Mouse (Mus musculus) forebrain, embryonic 14.5 days (tissue): Measurements from ENCODE around the gene Pcyox1. TPM values are rescaled to one million over a fixed set of nuclear protein-coding genes. Genes with fewer than 3 reads are reported as not detected.

Experiments
- ATAC-seq: fragments of 200-750 bp; cut with Nextera tagmentation; 2 replicates; pipeline ENCODE4 v1.8.0; 2017; ENCODE audit warnings: mild to moderate bottlenecking, moderate library complexity
- DNase-seq: peaks from one replicate; pipeline ENCODE4 v3.0.0-alpha.2; 2015; ENCODE audit warnings: low spot score
- H3K27ac ChIP-seq: fragments of 300-500 bp; sonication (generic); 2 replicates; pipeline ENCODE4 v1.5.1; 2014; ENCODE audit warnings: low read depth, mild to moderate bottlenecking, control low read depth, low read length, moderate library complexity
- H3K27me3 ChIP-seq: fragments of 300-500 bp; sonication (generic); replicated peaks from 2 replicates; pipeline ENCODE4 v1.6.1; 2014; ENCODE audit warnings: low read length, control low read depth, mixed read lengths; ENCODE audit not compliant: control insufficient read depth, insufficient read depth
- H3K36me3 ChIP-seq: fragments of 300-500 bp; sonication (generic); 2 replicates; pipeline ENCODE4 v1.6.1; 2014; ENCODE audit warnings: low read length, control low read depth; ENCODE audit not compliant: control insufficient read depth, insufficient read depth
- H3K4me1 ChIP-seq: fragments of 300-500 bp; sonication (generic); 2 replicates; pipeline ENCODE4 v1.6.1; 2014; ENCODE audit warnings: antibody characterized with exemption, low read length, control low read depth; ENCODE audit not compliant: control insufficient read depth, insufficient read depth
- H3K4me2 ChIP-seq: fragments of 300-500 bp; sonication (generic); 2 replicates; pipeline ENCODE4 v1.6.1; 2014; ENCODE audit warnings: mild to moderate bottlenecking, control low read depth, low read length
- H3K4me3 ChIP-seq: fragments of 300-500 bp; sonication (generic); 2 replicates; pipeline ENCODE4 v1.5.1; 2014; ENCODE audit warnings: low read depth, low read length, control low read depth
- H3K9ac ChIP-seq: fragments of 300-500 bp; sonication (generic); 2 replicates; pipeline ENCODE4 v1.6.1; 2014; ENCODE audit warnings: mild to moderate bottlenecking, low read length, control low read depth, moderate library complexity
- H3K9me3 ChIP-seq: fragments of 300-500 bp; sonication (generic); replicated peaks from 2 replicates; pipeline ENCODE4 v1.6.1; 2016; ENCODE audit warnings: low read length, control low read depth, mixed read lengths; ENCODE audit not compliant: control insufficient read depth
- WGBS: fragments of 180-500 bp; shearing (Covaris S2); extraction: QIAGEN DNeasy Blood & Tissue Kit; methylation state at CpG from one replicate; pipeline ENCODE4 v1.1.7; 2014; 5-methylcytosine and 5-hydroxymethylcytosine counted together
- polyA plus RNA-seq: library from polyadenylated mRNA; unstranded; fragments of >200 nt; fragmentation: Nextera tagmentation; extraction: Ambion mirVana; gene quantifications from 2 replicates; pipeline ENCODE4 v1.2.1, GENCODE M21; 2014

Gene Pcyox1
- polyA plus RNA-seq, 1 experiment from 2014 or later, result 81.3 TPM

DNA sequence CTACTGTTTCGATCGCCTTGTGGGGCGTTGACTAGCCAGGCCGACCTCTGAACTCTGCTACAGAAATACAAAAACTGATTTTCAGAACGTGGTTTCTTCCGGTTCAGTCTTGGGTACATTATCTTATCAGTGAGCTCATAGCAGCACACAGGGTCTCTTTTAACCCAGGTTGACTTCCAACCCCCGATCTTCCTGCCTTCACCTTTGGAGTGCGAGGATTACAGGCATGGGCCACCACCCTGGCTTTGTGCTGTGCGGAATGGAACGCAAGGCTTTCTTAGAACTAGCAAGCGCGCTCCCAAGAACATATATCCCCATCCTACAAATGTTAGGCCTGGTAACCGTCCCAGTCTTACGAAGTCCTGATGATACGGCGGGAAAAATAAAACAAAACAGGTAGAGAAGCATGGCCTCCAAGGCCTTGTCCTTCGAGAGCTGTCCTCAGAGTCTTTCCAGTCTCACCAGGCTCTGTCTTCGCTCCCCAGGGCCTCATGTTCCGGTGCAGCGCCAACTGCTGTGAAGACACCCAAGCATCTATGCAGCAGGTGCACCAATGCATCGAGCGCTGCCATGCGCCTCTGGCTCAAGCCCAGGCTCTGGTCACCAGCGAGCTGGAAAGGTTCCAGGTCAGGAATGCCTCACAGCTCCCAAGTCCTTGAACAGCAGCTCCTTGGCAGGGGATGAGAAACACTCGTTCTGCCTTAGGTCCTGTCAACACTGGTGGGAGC is 30.7 kb downstream of the Pcyox1 start:
- peaks cover 10% of the 10 kb centered on the region for H3K4me1 ChIP-seq
- peak overlapping the region; percentile 59 for H3K27ac ChIP-seq
- ATAC-seq, result no peak; the same call in 1 of the 2 replicates
- peak; percentile 38 for DNase-seq
- peak overlapping the region; percentile 96 for H3K4me2 ChIP-seq
- H3K4me3 ChIP-seq, result peak overlapping the region; percentile 72
- no peaks in the 10 kb centered on the region for H3K27me3 ChIP-seq
- H3K36me3 ChIP-seq, result peaks cover 12% of the 10 kb centered on the region; the same call in 1 of the 2 replicates
- no peaks in the 10 kb centered on the region for H3K9me3 ChIP-seq
- peak overlapping the region; percentile 86 for H3K9ac ChIP-seq
- 33% methylated on average over 25 of the region's 25 CpGs for WGBS

DNA sequence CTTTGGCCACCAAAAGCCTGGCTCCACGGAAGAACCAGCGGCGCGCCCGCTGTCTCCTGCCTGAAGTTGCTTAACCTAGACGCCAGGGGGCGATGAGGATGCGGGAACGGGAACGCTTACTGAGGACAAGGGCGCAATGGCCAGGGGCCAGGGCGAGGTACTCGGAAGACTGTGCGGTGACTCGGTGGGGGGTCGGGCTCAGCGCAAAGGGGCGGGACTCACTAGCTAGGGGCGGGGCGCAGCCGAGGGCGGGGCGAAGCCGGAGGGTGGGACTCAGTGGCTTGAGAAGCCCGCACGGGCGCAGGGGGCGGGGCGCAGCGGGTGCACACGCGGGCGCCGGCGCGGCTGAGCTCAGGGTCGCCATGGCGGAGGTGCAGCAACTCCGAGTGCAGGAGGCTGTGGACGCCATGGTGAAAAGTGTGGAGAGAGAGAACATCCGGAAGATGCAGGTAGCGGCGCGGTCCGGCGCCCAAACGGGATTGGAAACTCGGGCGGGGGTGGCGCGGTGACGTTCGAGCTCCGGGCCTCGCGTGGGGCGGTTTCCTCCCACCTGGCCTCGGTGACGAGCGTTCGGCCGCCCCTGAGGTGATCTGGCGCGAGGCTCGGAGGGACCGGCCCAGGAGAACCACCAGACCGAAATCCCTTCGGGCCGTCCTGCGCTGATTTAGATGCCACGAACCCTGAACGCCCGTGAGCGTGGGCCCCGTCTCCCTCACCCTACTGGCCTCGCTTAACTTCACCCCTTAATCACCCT is 31.4 kb downstream of the Pcyox1 start, which contains the start of gene Fam136a:
TSS of gene Fam136a (plus strand) at position 276 of the 754 bp plus-strand sequence.
- H3K4me2 ChIP-seq, result peak within 1 kb of the TSS; percentile 96
- H3K27me3 ChIP-seq, result no peaks in the 10 kb centered on the region
- ATAC-seq (peak; percentile 92), DNase-seq (peak; percentile 98)
- H3K36me3 ChIP-seq, result peaks cover 12% of the 10 kb centered on the region; the same call in 1 of the 2 replicates
- H3K27ac ChIP-seq, result peak within 1 kb of the TSS; percentile 59
- H3K9me3 ChIP-seq, result no peaks in the 10 kb centered on the region
- WGBS, result under 1% methylated on average over 72 of the region's 76 CpGs
- H3K9ac ChIP-seq, result peak within 1 kb of the TSS; percentile 86
- H3K4me1 ChIP-seq, result peaks cover 7% of the 10 kb centered on the region
- peak within 1 kb of the TSS; percentile 72 for H3K4me3 ChIP-seq

DNA sequence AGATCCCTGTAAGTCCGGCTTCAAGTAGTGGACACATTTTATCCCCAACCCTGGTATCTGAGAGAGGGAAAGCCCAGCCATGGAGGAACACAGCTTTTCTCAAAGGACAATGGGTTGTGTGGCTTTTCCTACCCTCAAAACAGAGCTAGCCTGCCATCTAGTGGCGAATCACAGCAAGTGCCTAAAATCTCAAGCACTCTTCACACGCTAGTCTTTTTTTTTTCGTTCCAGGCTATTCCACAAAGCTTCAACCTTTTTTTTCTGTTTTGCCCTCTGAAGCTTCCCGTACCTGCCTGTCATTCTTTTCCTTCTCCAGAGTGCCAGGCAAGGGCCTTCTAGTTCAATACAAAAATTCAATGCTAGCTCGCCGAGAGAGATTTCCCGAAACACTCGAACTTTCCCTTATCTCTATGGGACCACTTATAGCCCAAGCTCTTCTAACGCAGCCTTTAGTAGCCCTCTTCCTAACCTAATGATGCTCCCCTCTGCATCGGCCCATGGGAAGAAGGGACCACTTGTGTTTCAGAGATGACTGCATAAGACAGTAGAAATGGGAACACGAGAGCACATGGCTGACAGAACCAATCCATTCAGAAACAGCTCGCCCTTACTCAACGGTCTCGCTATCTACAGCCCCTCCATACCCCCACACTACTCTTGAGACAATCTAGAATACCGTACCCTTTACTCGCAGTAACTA is 32.4 kb downstream of the Pcyox1 start:
- peak overlapping the region; percentile 96 for H3K4me2 ChIP-seq
- DNase-seq, result peak; percentile 96
- no peaks in the 10 kb centered on the region for H3K27me3 ChIP-seq
- ATAC-seq, result peak; percentile 59
- 3% methylated on average over 17 of the region's 17 CpGs for WGBS
- H3K4me3 ChIP-seq, result peak overlapping the region; percentile 72
- H3K4me1 ChIP-seq, result peaks cover 5% of the 10 kb centered on the region
- H3K9ac ChIP-seq, result peak overlapping the region; percentile 86
- peaks cover 12% of the 10 kb centered on the region; the same call in 1 of the 2 replicates for H3K36me3 ChIP-seq
- H3K9me3 ChIP-seq, result no peaks in the 10 kb centered on the region
- peak overlapping the region; percentile 59 for H3K27ac ChIP-seq

DNA sequence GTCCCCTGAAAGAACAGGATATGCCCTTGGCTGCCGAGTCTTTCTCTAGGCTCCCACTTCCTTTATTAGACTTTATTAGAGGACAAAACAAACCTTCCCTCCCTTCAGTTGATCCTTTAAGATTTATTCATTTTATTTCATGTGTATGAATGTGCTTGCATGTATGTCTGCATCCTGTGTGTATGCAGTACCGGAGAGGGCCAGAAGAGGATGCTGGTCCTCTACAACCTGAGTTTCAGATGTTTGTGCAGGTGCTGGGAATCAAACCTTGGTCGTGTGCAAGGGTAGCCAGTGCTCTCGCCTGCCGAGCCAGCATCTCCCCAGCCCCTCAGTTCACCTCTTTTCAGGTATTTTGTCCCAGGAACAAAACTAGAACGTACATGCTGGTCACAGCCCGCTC is 35.6 kb downstream of the Pcyox1 start:
- Histone ChIP-seq H3K27me3 (no peaks in the 10 kb centered on the region), H3K4me3 (no peak overlapping the region), H3K36me3 (no peaks in the 10 kb centered on the region), H3K9ac (no peak overlapping the region), H3K9me3 (no peaks in the 10 kb centered on the region), H3K4me2 (no peak overlapping the region), H3K27ac (no peak overlapping the region), H3K4me1 (peaks cover under 1% of the 10 kb centered on the region)
- ATAC-seq (no peak), DNase-seq (no peak)
- 94% methylated on average over 7 of the region's 7 CpGs for WGBS

DNA sequence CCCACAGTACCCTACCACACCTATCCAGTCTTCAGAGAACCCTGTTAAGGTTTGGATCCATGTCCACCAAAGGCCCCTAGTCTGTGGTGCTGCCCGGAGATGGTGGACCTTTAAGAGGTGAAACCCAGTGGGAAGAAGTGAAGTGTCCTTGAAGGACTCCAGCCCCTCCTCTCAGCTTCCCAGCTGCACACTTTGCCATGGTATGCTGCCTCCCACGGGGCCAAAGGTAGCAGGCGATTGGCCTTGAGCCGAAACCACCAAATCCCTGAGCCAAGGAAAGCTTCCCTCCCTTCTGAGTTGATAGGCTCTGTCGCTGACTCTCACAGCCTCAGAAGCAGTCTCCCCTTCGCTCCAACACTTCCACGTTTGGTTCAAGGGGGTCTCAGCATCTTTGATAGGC is 36.3 kb downstream of the Pcyox1 start:
- Histone ChIP-seq H3K27me3 (no peaks in the 10 kb centered on the region), H3K4me3 (no peak overlapping the region), H3K9me3 (no peaks in the 10 kb centered on the region), H3K4me2 (no peak overlapping the region), H3K9ac (no peak overlapping the region), H3K4me1 (no peaks in the 10 kb centered on the region), H3K27ac (no peak overlapping the region), H3K36me3 (no peaks in the 10 kb centered on the region)
- DNase-seq (no peak), ATAC-seq (no peak)
- 73% methylated on average over 7 of the region's 7 CpGs for WGBS

DNA sequence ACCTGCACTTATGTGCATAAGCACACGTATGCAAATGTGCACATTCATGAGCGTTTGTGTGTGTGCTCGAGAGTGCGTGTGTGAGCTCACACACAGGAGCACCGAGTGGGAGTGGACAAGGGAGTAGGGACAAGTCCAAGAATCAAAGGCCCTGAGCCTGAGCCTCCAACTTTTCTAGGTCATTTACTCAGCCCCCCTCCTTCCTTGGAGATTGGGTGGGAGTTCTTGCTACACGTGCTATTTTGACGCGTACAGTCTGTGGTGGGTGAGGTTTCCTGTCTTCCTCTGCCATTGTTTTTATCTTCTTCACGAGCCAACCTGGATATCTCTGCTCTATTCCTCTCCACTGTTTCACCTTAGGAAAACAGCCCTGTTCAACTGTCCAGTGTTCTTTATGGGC is 40.0 kb downstream of the Pcyox1 start:
- WGBS, result 85% methylated on average over 9 of the region's 9 CpGs
- Histone ChIP-seq H3K4me2 (no peak overlapping the region), H3K9ac (no peak overlapping the region), H3K4me3 (no peak overlapping the region), H3K27me3 (no peaks in the 10 kb centered on the region), H3K4me1 (no peaks in the 10 kb centered on the region), H3K9me3 (no peaks in the 10 kb centered on the region), H3K27ac (no peak overlapping the region), H3K36me3 (no peaks in the 10 kb centered on the region)
- ATAC-seq (no peak), DNase-seq (no peak)

DNA sequence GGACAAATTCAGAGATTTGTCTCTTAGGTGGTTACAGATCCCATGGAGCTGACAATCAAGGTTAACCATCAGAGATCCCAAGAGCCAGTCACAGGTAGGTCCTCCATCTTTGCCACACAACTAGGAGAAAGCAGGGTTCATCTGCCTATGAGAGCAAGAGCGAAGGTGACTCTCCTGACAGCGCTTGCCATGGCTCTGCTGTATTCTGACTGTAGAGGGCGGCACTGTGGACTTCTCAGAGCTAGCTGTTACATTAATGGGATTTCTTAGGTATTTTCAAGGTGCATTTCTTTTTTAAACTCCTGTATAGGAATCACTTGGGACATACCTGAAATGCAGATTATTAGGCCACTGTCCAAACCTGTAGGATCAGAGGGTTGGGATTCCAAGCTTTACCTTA is 42.0 kb downstream of the Pcyox1 start:
- Histone ChIP-seq H3K9ac (no peak overlapping the region), H3K4me1 (no peaks in the 10 kb centered on the region), H3K36me3 (no peaks in the 10 kb centered on the region), H3K27me3 (no peaks in the 10 kb centered on the region), H3K27ac (no peak overlapping the region), H3K4me3 (no peak overlapping the region), H3K9me3 (no peaks in the 10 kb centered on the region), H3K4me2 (no peak overlapping the region)
- ATAC-seq, result no peak
- WGBS, result 55% methylated on average over 3 of the region's 3 CpGs
- no peak for DNase-seq

DNA sequence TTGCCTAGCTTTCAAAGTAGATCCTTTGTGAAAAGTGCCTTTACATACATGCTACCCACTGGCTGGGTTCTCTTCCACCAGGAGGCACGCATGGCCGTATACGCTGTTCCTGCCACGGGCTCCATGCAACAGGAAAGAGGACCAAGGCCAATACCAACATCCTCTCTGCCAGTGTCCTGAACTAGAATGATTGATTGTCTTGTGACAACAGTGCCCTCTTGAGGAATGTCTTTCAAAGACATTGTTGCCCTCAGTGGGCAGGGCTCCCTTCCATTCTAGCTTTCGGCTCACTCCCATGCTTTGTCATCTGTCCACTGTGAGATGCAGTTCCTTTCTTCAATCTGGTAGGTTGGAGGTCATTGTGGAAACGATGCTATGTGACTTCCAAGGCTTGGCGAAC is 47.7 kb downstream of the Pcyox1 start:
- H3K9me3 ChIP-seq, result no peaks in the 10 kb centered on the region
- no peak for ATAC-seq

More for the DNA sequence above, 47.7 kb downstream of the Pcyox1 start:
- H3K27ac ChIP-seq, result no peak overlapping the region
- no peaks in the 10 kb centered on the region for H3K36me3 ChIP-seq
- H3K4me2 ChIP-seq, result no peak overlapping the region
- H3K4me1 ChIP-seq, result no peaks in the 10 kb centered on the region
- H3K9ac ChIP-seq, result no peak overlapping the region
- 48% methylated on average over 7 of the region's 7 CpGs for WGBS
- H3K4me3 ChIP-seq, result no peak overlapping the region
- H3K27me3 ChIP-seq, result no peaks in the 10 kb centered on the region
- DNase-seq, result peak; percentile 56
